Mouse (Mus musculus) natural killer cell, adult 2 months (primary cell): Measurements from ENCODE around the gene Abcb9.

Experiments
- DNase-seq, 2 experiments: peaks; one replicate each; pipeline ENCODE4 v3.0.0; 2022; ENCODE audit warnings: low spot score in 2 of 2

Abcb9 gene

GRCm38 (mm10) chr5:124093852-124094604, 1.6 kb downstream of the Abcb9 start:
- no peak for DNase-seq

DNA sequence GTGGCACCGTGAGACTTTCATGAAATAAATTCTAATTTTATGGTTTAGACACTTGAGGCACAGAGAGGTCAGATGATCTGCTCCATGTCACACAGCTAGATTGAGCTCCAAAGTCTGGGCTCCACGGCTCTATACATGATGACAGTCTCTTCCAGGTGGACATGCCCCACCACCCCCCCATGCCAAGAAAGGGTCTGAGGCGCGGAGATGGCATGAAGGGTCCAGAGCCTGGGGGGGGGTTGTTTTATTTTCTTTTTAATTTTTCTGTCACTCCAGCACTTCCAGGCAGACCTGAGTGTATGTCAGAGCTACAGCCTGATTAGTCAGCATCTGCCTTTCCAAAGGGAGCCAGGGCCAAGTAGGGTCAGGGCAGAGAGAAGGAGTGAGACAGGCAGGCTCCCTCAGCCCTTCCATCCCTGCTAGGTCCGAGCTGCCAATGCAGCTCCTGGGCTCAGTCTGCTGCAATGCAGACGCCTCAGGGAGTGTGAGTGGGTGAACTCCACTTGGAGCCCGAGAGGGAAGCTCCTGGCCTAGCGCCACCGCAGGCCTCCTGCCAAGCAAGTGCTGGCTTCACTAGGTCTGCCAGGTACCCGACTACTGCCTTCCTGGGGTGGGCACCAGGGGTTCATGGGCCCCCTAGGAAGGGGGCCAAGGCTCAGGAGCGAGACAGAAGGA, 2.3 kb downstream of the Abcb9 start:
- no peak for DNase-seq

- no peak for DNase-seq
Measured at GRCm38 (mm10) chr5:124091951-124092406, 3.6 kb downstream of the Abcb9 start.

GRCm38 (mm10) chr5:124089868-124090267, 5.7 kb downstream of the Abcb9 start:
- no peak for DNase-seq

DNA sequence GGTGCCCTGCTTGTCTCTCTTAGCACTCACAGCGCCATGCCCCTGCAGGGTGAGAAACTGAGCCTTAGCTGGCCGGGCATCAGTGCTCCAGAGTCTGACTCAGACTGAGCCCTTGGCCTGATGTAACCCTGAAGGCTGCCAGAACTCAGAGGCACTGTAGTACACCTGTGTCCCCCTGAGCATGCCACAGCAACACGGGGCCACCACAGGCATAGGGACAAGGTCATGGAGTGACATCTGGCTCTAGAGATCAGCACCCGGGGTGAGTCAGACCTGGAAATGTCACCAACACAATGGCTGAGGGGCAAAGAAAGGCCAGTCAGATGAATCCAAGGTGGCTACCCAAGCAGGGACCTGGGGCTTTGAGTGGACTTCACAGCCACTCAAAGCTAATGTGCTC, 8.7 kb downstream of the Abcb9 start:
- no peak for DNase-seq

- DNase-seq = no peak
Measured at GRCm38 (mm10) chr5:124085513-124085912, 10.1 kb downstream of the Abcb9 start.

DNA sequence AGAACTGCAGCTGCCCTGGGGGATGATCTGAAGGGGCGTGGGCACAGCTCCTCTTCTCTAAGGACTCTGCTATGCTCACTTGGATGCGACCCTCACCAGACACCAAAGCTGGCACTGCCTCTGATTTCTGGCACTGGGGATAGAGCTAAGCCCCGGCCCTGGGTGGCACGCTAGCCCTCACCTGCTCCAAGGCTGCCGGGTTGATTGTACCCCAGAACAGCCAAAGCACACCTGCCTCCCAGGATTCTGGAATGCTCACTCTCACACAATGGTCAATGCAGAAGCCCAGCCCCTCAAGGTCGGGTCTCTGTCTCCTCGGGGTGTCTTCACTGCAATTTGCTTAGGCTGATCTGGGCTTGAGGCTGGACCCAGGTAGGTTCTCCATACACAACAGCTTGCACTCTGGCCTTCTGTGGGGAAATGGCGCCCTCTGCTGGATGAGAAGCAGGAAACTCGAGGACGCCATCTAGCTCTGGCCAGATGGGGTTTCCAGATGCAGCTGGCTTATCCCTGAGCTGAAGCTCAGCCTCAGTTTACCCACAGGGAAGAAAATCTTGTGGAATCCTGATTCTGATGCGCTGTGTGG, 10.9 kb downstream of the Abcb9 start:
- DNase-seq = peak; percentile 82 to 89

DNA sequence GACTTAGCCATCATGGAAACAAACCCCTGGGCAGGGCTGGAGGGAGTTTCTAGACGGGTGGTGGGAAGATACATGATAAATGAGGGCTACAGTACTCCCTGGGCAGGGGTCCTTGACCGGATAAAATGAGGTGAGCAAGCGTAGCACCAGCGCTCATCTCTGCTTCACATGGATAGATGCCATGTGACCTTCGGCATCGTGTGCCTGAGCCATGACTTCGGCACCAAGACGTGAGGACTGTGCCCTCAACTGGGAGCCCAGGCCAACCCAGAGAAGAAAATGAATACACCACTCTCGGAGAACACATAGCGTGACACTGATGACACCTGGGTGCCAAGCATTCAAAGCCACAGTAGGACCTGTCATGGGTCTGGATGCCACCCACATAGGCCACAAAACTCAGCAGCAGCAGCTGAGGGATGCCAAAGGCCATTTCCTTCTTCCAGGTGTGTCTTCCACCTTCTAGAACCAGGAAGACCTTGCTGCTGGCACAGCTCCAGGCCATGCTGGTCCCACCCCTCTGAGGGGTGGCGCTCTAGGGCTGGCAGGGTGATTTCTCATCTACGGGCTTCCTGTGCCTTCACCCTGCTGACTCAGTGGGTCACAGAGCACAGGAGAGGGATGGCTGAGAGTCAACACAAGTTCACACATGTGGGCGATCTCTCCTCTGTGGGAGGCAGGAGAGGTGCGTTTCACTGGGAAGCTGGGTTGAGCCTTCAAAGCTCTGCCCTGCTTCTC, 11.6 kb downstream of the Abcb9 start:
- peak; percentile 55 to 58 for DNase-seq

DNA sequence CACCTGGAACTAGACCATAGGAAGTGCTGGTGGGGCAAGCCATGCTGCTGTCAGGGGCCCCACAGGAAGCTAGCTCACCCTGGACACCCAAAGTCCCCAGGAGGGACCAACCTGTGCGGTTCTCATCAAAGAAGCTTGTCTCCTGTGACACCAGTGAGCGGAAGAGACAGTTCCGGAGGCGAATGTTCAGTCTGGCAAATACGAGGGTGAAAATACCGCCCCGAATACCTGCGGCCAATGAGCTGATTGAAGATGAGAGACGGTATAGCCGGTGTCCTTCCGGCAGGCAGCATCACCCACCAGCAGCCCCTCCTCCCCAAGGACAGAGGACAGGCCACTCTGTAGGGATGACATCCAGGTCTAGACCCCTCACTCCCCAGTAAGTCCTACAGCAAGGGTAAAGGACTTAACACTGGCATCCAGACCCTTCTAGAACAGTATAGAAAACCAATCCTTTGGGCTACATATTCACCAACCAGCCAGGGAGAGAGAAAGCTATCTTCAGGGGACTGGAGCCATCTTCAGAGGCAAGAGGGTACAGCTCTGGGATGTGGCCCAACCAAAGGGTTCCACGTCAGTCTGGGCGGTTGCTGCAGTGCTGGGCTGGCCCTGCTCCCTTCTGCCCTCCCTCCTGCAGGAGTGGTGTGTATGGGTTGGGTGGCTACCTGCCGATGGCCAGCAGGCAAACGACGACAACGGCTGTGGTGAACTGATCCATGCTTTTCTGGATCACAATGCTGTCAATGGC, 12.5 kb downstream of the Abcb9 start:
- peak in 1 of 2 experiments; percentile 21 for DNase-seq

DNA sequence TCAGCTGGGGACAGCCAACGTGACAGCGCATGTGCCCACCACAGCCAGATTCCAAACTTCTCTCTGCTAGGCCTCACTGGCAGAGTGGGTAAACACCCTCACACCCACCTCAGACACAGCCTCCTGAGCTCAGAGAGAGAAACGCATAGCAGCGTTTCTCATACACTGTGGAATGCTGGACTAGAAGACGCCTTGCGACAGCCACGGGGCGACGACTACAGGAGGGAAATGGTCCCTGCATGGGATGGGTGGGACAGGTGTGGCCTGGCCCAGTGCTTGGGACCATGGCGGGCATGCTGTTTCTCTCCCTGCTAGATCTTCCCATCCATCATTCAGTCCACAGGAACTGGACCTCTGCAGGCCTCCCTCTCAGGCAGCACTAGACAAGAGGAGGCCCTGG, 13.2 kb downstream of the Abcb9 start:
- DNase-seq = peak; percentile 26 to 50

DNA sequence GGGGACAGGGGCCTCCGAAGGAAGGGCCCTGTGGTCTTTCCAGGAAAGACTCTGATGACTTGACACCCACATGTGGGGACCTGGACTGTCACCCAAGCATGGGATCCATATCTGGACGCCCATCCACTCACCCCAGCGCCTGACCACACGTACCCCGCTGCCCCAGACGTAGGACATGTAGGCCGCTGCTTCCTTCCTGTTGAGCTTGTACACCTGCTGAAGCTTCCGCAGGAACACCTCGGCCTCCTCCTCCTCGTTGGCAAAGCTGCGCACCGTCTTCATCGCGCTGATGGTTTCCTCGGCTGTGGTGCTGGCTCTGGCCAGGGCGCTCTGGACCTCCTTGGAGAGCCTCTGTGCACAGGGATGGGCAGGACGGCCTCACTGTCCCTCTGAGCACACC, 15.7 kb downstream of the Abcb9 start:
- DNase-seq = peak; percentile 49 to 54

DNA sequence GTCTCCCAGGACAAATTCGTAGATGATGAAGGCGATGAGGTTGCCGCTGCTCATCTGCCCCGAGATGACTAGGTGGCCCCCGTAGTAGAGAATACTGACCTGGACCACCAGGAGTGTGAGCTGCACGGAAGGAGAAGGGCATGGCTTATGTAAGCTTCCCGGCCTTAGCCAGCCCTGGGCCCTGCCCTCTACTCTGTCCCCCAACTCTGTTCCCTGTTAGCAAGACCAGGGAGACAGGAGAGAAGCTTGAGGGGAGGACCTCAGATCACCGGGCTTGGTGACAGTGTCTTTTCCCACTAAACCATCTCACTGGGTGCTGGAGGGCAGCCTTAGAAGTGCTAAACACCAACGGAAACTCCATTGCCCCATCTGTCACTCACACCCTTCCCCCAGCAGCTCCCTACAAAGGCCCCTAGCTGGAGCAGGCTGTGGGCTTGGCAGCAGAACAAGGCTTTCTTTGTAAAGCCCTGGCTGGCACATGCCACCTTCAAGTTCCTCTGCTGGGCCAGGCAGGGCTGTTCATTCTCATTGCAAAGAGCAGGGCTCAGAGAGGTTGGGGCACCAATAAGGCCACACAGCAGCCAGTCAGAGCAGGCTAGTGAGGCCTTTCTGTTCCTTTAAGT, 16.7 kb downstream of the Abcb9 start:
- peak; percentile 38 to 62 for DNase-seq

GRCm38 (mm10) chr5:124077856-124078460, 17.6 kb downstream of the Abcb9 start:
- DNase-seq = no peak

DNA sequence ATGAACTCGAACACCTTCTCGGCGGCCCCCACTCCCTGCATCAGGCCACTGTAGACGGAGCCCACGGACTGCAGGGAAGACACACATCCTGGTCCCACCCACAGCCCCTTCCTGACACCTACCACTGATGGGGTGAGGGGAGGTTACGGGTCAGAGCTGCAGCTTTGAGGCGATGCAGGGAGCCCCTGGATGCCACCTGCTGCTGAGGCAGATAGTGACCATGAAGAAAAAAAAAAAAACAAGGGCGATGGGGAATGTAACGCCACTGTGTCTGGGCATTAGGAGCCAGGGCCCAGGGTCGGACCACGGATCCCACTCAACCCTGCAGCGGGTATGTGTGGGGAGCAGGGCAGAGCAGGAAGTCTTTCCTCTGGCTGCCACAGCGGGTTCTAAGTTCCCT, 18.4 kb downstream of the Abcb9 start:
- no peak for DNase-seq

DNA sequence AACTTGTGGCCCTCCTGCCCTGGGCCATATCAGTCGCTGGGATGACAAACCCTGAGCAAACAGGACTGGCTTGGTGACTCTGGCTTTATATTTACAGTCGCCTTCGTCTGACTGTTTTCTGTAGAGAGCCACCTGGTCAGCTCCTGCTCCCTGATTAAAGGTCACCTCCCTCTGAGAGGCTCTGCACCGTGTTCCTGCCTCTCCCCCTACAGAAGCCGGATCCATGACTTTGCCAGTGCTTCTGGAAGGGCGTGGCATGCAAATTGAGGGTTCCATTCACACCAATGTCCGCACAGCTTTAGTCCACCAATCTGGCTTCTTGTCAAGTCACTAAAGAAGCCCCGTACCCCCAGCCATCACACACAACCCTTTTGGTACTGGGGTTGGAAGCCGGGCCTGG, 19.0 kb downstream of the Abcb9 start:
- no peak for DNase-seq

DNA sequence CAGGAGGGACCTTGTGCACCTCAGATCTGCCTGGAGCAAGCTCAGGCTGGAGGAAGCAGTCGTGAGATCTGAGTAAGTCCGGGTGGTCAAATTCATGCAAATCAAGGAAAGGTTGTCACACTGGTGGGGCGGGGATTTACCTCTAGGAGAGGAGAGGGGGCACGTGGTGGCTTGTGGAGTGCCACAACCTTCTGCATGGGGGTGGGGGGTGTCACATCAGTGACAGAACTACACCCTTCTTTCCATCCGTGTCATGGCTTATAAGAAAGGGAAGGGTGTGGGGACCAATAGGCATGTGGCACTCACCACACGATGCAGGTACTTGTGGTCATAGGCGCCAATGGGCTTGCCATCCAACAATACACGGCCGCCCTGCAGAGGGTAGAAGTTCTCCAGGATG, 19.9 kb downstream of the Abcb9 start:
- peak; percentile 62 to 74 for DNase-seq

- DNase-seq = peak; percentile 71 to 80
Measured at GRCm38 (mm10) chr5:124074845-124075307, 20.7 kb downstream of the Abcb9 start.

GRCm38 (mm10) chr5:124073682-124074081, 21.9 kb downstream of the Abcb9 start:
- no peak for DNase-seq

GRCm38 (mm10) chr5:124069657-124070056, 25.9 kb downstream of the Abcb9 start:
- DNase-seq = no peak

DNA sequence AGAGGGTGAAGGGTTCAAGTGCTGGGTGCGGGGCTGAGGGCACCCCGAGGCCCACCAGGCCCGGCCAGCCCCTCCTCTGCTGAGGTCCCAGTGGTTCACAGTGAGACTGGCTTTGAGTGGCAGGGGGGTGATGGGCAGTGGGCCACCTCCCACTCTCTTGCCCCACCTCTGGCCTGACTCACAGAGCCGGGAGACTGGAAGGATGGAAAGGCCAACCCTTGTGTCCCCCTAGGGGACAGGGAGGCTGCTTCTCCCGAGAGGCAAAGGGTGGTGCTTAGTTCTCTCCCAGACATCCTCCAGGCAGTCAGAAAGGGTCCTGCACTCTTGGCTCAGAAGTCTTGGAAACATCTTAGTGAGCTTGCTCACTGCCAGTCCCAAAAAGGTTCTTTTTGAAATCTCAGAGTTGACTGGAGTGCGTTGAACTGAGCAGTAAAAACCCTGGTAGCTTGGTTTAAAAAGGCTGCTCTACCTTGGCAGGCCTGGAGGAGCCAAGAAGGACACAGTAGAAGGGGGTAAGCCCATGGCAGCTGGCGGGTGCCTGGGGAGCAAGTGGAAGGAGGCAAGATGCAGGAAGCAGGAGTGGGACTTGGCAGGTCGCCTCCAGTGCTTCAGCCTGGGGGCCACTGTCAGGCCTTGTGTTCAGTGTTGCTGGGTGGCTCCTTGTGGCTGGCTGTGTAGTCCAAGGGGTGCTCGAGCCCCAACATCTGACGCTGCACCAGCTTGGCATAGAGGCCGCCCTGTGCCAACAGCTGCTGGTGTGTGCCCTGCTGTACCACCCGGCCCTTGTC, 33.4 kb downstream of the Abcb9 start:
- DNase-seq = no peak
